Mouse (Mus musculus) heart, postnatal 4 days (tissue): ENCODE results near the gene Egflam. TPM values are rescaled to one million over a fixed set of nuclear protein-coding genes. Genes with fewer than 3 reads are reported as not detected.

ENCODE experiments used
- DNase-seq: peaks from one replicate; pipeline ENCODE4 v3.0.0; 2021
- total RNA-seq, 2 experiments: library from RNA; stranded (reverse); gene quantifications; 2 replicates each; pipeline ENCODE4 v1.2.3; 2021

Egflam gene
- total RNA-seq, 2 experiments from 2014 or later: 9.9 to 12.4 TPM

DNA sequence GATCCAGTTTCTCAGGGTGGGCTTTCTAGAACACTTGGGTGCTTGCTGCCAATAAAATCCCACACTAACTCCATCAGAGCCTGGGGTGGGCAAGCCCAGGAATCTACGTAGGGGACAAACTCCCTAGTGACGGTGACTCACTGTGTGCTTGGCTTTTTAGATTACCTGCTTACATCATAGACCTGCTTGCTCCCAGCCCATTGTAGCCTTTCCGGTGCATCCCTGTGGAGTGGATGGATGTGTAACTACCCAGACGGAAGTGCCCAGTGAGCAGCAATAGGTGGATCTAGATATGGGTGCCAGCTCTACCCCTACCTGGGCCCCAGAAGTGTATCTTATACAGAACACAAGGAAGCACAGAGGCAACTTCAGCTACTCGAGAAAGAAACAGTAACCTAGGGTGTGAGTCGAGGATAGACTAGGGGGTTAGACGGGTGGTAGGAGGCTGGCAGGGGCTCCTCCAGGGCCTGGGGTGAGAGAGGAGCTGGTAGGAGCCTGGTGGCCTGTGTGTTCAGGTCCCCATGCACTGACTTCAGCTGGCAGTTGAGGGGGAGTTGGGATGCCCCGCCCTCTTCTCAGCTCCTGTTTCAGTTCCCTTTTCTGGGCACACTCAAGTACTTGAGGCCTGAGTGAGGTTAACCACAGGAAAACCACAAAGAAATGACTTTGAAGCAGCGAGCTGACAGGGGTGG is 181.5 kb downstream of the Egflam start:
- no peak for DNase-seq

DNA sequence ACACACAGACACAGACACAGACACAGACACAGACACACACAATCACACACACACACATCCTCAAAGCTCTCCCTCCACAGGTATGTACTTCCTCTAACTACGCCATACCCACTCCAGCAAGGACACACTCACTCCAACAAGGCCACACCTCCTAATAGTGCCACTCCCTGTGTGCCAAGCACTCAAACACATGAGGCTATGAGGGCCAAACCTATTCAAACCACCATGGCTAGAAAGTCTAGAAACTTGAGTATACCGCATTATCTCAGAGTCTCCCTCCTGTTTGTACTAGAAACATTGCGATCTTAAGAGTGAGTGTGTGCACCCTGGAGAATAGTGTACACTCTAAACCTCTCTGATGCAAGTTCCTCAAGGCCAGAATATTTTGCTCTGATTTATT is 182.3 kb downstream of the Egflam start:
- no peak for DNase-seq

DNA sequence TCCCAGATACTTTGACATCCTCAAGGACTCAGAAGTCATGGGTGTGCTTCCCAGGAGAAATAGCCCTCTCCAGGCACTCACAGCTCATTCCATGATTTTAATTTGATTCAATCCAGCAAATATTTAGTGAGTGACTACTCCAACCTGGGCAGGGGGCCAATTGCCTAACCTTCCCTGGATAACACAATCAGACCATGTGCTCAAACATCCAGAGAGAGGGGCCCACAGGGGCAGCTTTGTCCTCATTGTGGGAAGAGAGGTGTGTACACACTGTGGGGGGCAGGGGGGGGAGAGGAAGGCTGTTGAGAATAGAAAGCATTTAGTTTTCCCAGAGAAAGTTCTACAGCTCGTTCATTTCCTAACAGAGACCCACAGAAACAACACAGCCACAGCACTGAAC is 184.5 kb downstream of the Egflam start:
- peak; percentile 83 for DNase-seq

DNA sequence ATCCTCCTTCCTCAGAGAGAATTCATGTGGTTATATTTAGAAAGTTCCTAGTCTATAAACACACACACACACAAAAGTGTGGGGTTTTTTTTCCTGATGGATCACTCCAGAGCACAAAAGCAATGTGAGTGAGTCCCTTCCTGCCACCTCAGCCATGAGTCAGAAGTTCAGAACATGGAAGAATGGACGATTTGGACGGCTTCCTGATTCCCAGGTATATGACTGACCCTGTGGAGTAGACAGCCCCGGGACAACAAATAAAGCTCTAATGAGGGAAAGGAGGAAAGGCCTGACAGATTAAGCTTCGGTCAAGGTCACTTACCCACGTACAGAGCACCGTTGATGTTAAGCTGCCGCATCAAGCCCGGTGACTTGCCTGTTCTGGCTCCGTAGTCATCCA is 190.0 kb downstream of the Egflam start:
- no peak for DNase-seq

DNA sequence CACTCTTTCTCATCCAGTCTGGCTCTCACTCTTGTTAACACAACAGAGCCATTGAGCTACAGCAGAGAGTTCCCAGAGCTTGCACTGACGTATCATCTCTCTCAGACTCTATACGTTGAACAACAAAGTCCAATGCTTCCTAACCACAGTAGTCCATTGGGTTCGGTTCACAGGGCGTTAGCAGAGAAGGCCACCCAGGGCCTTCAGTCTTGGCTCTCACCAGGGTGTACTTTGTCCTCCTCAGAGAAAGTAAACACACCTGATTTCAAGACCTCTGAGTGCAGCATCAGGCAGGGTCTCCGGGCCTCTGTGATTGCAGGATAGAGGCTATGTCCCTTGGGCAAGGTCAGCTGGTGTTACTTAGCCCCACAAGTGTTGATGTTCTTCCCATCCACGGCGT is 190.9 kb downstream of the Egflam start:
- no peak for DNase-seq

DNA sequence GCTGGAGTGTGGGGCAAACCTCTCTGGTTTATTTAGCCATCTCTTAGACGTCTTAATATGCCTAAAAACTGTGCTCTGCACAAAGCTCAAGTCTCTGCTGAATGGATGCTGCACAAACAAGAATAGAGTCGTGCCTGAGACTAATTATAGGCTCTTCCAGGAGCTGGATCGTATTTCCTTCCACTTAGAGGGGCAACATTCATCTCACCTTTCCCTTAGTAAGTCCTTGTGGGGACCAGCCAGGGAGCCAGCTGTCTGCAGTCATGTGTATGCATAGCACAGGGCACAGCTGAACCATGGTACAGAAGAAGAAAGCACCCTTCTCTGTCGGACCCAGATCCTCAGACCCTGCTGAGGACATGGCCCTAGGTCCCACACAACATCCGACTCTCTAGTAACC is 192.1 kb downstream of the Egflam start:
- DNase-seq: no peak

DNA sequence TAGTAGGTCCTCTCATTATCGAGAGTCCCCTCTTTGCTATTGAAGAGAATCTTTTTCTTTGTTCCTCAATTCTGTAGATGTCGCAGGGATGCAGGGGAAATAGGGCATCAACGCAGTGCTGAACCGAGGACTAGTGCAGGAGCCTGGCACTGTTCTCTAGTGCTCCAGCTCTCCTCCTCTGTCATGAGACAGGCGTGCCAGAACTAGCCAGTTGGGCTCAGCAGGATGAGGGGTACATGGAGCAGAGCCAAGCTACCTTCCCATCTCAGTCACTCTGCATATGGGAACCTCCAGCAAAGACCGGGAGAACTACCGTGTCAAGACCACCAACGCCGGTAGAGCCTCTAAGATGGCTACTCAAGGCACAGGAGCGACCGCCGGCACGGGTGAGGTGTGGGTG is 193.3 kb downstream of the Egflam start:
- no peak for DNase-seq

DNA sequence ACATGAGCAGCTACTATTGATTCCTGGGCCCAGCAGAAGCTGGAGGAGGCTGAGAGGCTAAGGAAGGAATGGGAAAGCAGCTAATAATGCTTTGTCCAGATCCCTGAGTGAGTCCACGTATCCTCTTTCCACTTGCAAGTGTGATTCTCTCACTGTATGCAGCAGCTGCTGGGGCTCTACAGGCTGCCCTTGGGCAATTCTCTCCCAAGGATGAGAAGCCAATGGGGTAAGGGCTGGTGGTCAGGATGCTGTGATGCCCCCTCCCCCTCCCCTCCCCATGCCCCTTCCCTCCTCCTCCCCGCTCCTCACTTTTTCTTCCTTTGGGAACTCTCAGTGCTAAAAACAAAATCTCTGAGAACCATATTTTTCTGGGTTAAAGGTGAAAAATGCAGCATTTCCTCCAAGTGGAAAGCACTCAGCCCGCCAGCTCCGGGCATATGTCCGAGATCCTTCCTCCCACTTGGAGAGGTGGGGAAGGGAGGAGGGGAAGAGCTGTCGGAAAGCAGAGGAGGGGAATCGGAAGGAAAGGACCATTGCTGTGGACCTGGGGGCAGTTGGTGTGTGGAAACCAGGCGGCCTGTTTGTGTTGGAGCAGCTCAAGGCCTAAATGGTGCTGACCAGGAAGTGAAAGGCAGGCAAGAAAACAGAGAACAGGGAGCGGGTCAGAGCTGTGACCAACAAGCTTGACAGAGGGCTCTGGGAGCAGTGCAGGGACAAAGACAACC is 194.4 kb downstream of the Egflam start:
- peak; percentile 77 for DNase-seq

DNA sequence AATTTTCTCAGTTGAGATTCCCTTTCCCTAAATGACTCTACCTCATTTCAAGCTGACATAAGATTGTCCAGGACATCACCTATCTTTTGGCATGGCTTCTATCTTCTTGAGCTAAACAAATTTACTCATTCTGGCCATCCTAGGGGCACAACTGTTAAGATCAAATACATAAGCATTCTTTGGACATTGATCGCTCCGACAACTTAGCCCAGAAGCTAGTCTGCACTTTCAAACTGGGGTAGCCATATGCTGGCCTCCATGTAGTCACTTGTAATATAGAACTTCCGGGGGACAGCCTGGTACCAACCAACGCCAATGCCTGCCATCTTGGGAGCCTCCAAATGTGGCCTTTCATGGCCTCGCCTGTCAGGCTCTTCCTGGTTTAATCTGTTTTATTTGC is 195.2 kb downstream of the Egflam start:
- DNase-seq: no peak

DNA sequence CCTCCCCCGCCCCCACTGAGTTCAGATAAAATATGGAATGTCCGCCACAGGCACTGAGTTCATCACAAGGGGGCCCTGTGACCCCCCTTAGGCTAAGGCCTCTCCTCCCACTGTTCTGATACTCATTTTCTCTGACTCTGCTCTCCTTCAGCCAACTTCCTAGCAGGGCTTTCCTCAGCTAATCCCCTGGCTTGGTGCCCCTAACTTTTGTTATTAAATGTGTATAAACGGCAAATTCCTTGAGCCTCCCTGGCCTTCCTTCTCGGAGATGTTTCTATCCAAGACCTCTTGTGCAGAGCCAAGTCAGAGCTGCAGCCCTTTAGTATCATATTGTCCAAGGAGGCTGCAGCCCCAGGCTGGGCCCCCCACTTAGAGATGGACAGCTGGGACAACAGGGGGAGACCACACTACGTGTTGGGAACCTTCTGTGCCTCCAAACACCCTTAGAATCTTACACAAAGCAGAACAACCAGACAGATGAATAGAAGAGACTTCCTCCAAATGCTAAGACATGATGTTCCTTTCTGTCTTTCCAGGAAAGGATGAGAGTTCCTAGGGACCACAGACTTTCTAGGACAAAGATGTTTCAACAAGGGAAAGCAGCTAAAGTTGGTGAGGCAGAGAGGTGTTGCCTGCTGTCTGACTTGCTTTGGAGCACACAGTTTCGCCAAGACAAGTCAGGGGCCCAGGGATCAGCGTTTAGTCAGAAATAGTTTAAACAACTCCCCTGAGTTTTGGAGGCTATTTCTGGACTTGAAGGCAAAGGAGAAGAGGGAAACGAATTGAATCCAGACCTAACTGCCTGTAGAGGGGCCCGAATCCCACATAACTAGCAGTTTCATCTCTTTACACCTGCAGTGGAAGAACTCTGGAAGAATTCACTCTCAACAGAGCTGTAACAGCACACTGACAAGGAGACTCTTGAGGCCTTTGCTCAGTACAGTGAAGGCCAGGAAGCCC is 196.5 kb downstream of the Egflam start:
- DNase-seq: peak; percentile 38

DNA sequence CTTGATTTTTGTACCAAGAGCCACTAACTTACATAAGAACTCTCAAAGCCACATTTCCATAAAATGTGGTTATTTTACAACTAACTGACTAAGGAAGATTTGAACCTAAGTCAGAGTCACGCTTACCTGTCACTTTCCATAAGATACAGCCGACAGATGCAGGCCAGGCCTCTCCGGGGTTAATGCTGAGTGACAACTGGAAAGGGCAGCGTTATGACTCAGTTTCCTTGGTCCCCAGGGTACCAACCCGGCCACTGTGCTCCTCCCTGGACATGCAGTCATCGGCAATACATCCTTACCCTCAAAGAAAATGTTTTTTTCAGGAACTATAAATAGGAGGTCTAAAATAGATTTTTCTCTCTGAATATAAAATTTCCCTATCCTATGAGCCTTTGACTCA is 197.9 kb downstream of the Egflam start:
- no peak for DNase-seq

DNA sequence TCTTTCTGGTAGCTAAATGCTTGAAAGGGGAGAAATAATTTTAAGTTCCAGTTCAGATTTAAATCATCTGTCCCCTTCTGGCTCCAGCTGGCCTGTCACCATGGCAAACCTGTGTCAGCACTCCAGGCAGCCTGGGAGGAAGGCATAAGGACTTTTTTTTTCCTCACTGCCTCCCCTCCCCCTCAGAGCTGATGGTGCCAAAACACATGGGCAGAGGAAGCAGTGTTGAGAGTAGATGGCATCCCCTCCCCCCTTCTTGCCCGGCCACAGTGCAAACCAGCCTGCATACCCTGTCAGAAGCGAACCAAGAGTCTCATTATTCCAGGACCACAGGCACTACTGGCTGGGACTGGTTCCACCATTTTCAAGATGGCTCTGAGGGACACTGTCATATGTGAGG is 199.4 kb downstream of the Egflam start:
- DNase-seq: peak; percentile 52

DNA sequence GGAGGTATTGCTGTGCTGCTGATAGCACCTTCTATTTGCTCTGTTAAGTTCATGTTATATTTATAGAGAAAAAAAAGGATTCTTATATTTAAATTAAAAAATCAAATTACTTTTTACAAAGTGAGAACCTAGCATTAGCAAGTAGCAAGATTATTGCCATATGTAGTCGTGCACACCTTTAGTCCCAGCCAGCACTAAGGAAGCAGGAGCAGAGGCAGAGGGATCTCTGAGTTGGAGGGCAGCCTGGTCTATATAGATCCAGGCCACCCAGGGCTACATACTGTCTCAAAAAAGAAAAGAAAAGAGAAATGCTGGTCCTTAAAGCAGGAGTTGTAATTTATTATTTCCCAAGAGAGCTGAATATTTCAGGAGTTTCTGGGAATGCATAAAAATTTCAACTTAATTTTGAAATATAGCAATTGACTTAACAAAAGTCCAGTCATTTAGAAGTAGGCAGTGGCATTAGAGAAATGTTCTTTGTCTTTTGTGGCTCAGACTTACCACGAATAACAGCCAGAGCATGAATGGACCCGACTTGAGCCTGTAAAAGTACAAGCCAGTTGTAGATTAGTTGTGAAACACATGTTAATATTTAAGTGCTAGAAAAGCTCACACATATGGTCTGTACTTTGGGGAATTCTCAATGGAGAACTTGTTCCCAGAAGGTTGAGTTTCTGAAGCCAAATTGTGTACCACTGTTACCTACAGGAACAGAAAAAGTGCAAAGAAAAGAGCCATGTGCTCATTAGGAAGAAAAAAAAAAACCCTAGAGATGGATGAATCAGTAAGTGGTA is 200.3 kb downstream of the Egflam start:
- DNase-seq: no peak

DNA sequence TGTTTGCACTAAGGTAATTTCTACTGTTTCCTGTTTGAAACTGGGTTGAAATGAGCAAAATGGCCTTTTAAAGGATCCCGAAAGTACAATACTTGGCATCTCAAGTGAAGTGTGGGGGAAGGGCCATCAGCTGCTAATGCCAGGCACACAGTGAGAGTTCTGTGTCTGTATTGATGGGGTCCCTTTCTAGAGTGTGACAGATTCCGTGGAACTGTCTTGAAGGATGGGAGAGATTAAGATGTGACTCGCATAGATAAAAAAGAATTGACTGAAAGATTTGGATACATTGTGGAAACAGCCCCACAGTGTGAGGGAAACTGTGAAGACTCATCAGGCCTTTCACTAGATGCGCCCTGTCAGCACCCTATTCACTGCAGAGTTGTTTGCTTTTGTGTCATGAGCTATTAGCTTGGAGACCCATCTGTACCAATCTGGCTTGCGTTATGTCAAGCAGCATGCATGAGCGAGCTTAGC is 203.4 kb downstream of the Egflam start:
- DNase-seq: no peak

DNA sequence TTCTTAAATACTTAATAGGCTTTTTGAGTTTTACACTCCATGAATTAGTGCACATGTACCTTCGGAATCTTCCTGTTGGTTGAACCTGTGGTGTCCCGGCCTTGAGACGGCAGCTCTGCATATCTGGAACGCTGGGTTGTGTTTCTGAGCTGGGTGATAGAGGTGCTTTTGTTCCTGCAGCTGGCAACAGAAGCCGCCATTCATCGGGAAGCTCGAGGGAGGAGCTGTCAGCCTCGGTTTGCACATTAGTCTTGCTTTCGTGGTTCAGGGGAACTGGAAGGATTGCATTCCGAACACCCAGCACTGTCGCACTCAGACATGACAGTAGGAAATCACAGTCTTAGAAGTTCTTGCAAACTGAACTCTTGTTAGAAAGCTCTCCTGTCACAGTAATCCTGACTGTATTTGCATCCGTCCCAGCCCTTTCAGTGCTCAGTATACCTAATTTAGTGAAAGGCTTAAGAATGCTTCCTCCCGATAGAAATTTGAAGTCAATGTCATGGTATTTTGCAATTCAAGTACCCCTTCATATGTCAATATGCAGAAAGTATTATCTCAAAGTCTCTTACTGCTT is 204.0 kb downstream of the Egflam start:
- no peak for DNase-seq

DNA sequence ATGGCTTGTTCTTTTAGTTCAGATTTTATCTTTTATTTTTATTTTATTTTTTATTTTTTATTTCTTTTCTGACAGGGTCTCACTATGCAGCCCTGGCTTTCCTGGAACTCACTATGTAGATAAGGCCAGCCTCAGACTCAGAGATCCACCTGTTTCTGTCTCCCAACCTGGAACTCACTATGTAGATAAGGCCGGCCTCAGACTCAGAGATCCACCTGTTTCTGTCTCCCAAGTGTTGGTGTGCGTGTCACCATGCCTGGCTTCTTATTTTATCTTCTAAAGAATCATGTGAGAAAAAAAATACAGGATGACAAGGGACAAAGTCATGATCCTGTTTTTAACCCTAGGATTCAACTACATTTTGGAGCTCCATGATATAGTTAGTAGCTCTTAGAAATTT is 205.6 kb downstream of the Egflam start:
- no peak for DNase-seq

DNA sequence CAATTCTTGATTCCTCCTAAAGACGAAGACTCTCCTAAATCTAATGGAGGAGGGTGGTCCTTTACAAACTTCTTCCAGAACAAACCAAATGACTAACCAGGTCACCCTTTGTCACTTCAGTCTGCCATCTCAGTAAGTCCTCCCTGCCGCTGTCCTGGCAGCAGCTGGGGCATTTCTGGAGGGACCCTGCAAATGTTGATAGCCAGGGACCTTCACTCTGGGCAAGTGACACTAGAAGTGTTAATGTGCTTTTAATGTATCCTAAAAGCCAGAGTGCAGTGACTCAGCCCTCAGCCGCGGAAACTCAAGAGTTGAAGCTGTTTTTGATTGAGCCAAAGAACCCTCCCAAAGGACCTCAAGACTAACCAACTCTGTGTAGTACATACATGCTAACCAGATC is 207.1 kb downstream of the Egflam start:
- no peak for DNase-seq

DNA sequence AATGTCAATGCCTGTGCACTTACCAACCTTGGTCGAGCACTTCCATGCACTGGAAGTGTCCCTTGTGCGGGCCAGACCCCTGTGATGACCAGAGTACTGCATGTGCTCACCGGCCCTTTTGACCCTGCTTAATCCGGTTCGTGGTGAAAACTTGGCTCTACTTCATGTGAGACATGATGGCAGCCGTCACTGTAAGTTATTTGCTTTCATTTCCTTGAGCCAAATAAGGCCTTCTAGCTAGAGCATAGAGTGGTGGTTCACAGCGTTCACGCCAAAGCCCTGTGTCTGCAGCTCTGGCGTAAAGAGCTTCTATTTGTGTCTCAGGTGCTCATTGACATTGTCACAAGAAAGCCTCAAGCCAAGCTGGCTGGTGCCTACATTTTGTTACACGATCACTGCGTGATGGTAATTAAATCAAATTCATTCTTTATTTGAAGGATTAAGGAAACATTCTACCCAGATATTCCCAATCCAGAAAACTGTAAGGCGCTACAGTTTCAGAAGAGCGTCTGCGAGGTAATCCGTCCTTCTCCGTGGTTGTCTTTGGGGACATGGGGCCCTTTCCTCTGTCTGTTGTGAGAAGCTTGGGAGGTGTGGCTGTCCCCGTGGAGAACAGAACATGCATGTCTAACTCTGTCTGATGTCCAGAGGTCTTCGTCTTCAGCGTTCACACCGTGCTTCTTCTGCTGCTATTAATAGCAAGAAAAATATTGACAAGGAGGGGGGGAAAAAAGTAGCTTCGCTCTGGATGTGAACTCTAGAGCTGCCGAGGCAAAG is 208.3 kb downstream of the Egflam start:
- peak; percentile 61 for DNase-seq

DNA sequence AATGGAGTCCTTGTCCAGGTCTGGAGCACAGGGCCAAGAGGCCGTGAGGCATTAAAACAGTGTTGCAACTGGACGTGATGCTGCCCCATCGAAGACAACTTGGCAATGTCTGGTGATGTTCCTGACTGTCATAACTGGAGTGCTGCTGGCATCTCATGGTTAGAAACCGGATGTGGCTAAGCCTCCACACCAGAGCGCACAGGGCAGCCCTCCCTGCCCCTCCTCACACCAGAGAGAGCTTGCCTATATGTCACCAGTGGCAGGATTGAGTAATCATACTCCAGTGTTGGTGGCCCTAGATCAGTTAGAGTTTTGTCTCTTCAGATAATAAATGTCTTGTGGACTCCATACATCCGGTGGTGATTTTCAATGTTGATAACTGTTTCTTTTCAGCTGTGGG is 210.5 kb downstream of the Egflam start:
- no peak for DNase-seq

DNA sequence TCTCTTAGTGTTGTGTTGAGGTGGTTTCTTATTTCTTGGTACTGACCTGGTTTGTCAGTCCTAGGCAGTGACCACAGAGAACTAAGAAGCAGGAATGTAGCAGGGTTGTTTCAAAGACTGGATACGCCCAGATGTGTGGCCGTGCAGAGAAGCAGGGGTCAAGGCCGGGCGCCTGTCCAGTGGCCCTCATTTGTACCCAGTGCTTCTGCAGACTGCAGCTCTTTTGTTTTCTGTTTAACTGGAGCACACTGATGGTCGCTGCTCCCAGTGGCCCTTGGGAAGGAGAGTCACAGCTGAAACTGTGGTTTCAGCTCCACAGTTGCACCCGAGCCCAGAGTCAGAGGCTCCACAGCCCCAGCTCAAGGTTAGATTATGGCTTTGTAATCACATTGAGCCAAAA is 217.6 kb downstream of the Egflam start:
- no peak for DNase-seq

DNA sequence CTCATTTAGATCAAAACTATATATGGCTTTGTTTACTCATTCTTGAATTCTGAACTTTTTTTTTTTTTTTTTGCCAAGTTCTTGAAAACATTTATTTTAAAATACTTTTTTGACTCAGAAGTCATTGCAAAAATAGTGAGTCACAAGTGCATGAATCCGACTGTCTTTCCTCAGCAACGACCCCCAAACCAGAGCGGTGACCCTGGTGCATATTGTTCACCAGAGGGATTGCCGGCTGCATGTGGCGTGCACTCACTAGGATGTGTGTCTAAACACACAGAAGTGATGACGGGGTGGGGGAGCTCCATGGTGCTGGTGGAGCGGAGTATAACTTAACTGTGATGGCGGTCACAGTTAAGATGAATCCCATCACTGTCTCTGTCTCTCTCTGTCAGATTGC is 224.4 kb downstream of the Egflam start:
- DNase-seq: no peak
